14 mouse cellular contexts compared by ENCODE assay signal in genomic region chr4:126749553-126749952, GRCm38 (mm10). TPM values are rescaled to one million over a fixed set of nuclear protein-coding genes. Genes with fewer than 3 reads are reported as not detected.
DNase-seq lines count a peak whose midpoint lies in the region; ATAC-seq and TF ChIP-seq lines count a peak whose summit lies in the region.
"Had no signal": no experiment of that assay in that cellular context is flagged by ENCODE, and none has a peak within 500 bp of the region (broad histone marks: within the 10 kb centered on the region; RNA-seq: fewer than 3 reads in every experiment).

No protein-coding gene starts in this region.

- H3K27ac ChIP-seq in intestine, embryonic 16.5 days (ENCODE audit: low read length) = no peak overlapping the region
- H3K27ac ChIP-seq in intestine, embryonic 15.5 days = no peak overlapping the region
- H3K27ac ChIP-seq in embryonic facial prominence, embryonic 11.5 days (replicated peaks; ENCODE audit: low read depth, low read length) = no peak overlapping the region

- H3K9ac ChIP-seq in intestine, embryonic 16.5 days (ENCODE audit: low read depth, low read length) = peak overlapping the region; percentile 45; the same call in 1 of the 2 replicates
- no peak overlapping the region for H3K9ac ChIP-seq in intestine, embryonic 15.5 days
- peak overlapping the region; percentile 25; the same call in 1 of the 2 replicates for H3K9ac ChIP-seq in embryonic facial prominence, embryonic 11.5 days (replicated peaks; ENCODE audit: low read length)

- H3K4me1 ChIP-seq in intestine, embryonic 16.5 days (ENCODE audit: control insufficient read depth, insufficient read depth, low read length) = peaks cover 29% of the 10 kb centered on the region
- H3K4me1 ChIP-seq in intestine, embryonic 15.5 days (replicated peaks) = peaks cover 32% of the 10 kb centered on the region
- peaks cover 6% of the 10 kb centered on the region; the same call in 1 of the 2 replicates for H3K4me1 ChIP-seq in embryonic facial prominence, embryonic 11.5 days (ENCODE audit: control insufficient read depth, insufficient read depth, low read length)

- no peak for TF ChIP-seq CTCF in C2C12 (IDR thresholded peaks at IDR 0.05; ENCODE audit: control insufficient read depth, insufficient read depth, insufficient read length)

- H3K27me3 ChIP-seq in intestine, embryonic 16.5 days (replicated peaks; ENCODE audit: control insufficient read depth, insufficient read depth, low read length) = no peaks in the 10 kb centered on the region
- H3K27me3 ChIP-seq in intestine, embryonic 15.5 days (replicated peaks) = no peaks in the 10 kb centered on the region
- H3K27me3 ChIP-seq in C2C12 (ENCODE audit: control insufficient read depth, insufficient read depth, insufficient read length) = no peaks in the 10 kb centered on the region
- H3K27me3 ChIP-seq in embryonic facial prominence, embryonic 11.5 days (ENCODE audit: control insufficient read depth, insufficient read depth, low read length) = no peaks in the 10 kb centered on the region
- H3K27me3 ChIP-seq: CH12.LX had no signal

- peaks cover 57% of the 10 kb centered on the region for H3K79me2 ChIP-seq in C2C12 (ENCODE audit: control insufficient read depth, insufficient read depth)

- WGBS in intestine, embryonic 16.5 days = 89% methylated on average over 11 of the region's 11 CpGs
- 90% methylated on average over 11 of the region's 11 CpGs for WGBS in intestine, embryonic 15.5 days
- 89% methylated on average over 11 of the region's 11 CpGs for WGBS in embryonic facial prominence, embryonic 11.5 days

- H3K4me3 ChIP-seq in intestine, embryonic 16.5 days (ENCODE audit: low read length) = no peak overlapping the region
- no peak overlapping the region for H3K4me3 ChIP-seq in intestine, embryonic 15.5 days (replicated peaks)
- no peak overlapping the region for H3K4me3 ChIP-seq in C2C12 (ENCODE audit: insufficient read depth, poor library complexity, severe bottlenecking)
- H3K4me3 ChIP-seq in embryonic facial prominence, embryonic 11.5 days (ENCODE audit: low read depth, low read length) = no peak overlapping the region

- H3K79me3 ChIP-seq in C2C12 (ENCODE audit: low read depth) = peaks cover 19% of the 10 kb centered on the region

- ATAC-seq in intestine, embryonic 16.5 days = no peak
- no peak for ATAC-seq in intestine, embryonic 15.5 days
- no peak for ATAC-seq in embryonic facial prominence, embryonic 11.5 days (replicated peaks; ENCODE audit: insufficient number of reproducible peaks, low FRiP score, low TSS enrichment, low read depth)
- ATAC-seq: lung, postnatal 0 days had no signal

- peak overlapping the region; percentile 26 for H3ac ChIP-seq in C2C12 (ENCODE audit: control insufficient read depth, insufficient read length, low read depth)

- no peak for DNase-seq in embryonic facial prominence, embryonic 11.5 days (ENCODE audit: low spot score)
- peak; percentile 38 to 64 for DNase-seq in left cerebral cortex, postnatal 14 days (ENCODE audit: low spot score in 2 of 2)
- no peak for DNase-seq in yolk sac, embryonic 10.5 days (ENCODE audit: low spot score)
- DNase-seq in urinary bladder, postnatal 36 days (ENCODE audit: low spot score in 2 of 2) = no peak
- DNase-seq in cerebellum, postnatal 4 days (ENCODE audit: low spot score in 2 of 2) = no peak
- DNase-seq: thymus, adult 2 months had no signal

- H3K9me3 ChIP-seq in intestine, embryonic 16.5 days (ENCODE audit: control insufficient read depth, low read length) = no peaks in the 10 kb centered on the region
- no peaks in the 10 kb centered on the region for H3K9me3 ChIP-seq in intestine, embryonic 15.5 days
- H3K9me3 ChIP-seq in embryonic facial prominence, embryonic 11.5 days (replicated peaks; ENCODE audit: control insufficient read depth, low read length) = no peaks in the 10 kb centered on the region

- intact Hi-C loops in left cerebral cortex, postnatal 14 days (cut with DNase I) = loop anchor here (5.0 to 10.0 kb wide), 2 partner anchors 33 to 115 kb away; no protein-coding TSS in a partner anchor

- no peak overlapping the region for H3K4me2 ChIP-seq in intestine, embryonic 16.5 days (ENCODE audit: low read depth, low read length)
- no peak overlapping the region for H3K4me2 ChIP-seq in intestine, embryonic 15.5 days (replicated peaks)
- no peak overlapping the region for H3K4me2 ChIP-seq in embryonic facial prominence, embryonic 11.5 days (ENCODE audit: low read depth, low read length)

- H3K36me3 ChIP-seq in intestine, embryonic 16.5 days (ENCODE audit: control insufficient read depth, insufficient read depth, low read length) = peaks cover 19% of the 10 kb centered on the region
- H3K36me3 ChIP-seq in intestine, embryonic 15.5 days = peaks cover 25% of the 10 kb centered on the region
- peaks cover 44% of the 10 kb centered on the region for H3K36me3 ChIP-seq in C2C12 (ENCODE audit: control insufficient read depth, insufficient read depth)
- H3K36me3 ChIP-seq in embryonic facial prominence, embryonic 11.5 days (replicated peaks; ENCODE audit: control insufficient read depth, insufficient read depth, low read depth, low read length) = peaks cover 13% of the 10 kb centered on the region

TF ChIP-seq in C2C12, 6 proteins besides CTCF, POLR2A, EP300 and RAD21:
- TF ChIP-seq USF1 (IDR thresholded peaks at IDR 0.05; ENCODE audit: low read depth) (no peak), MAX (IDR thresholded peaks at IDR 0.05) (no peak), MYOG (IDR thresholded peaks at IDR 0.05; ENCODE audit: control insufficient read depth, extremely low read depth, insufficient read length) (no peak), CEBPB (IDR thresholded peaks at IDR 0.05; ENCODE audit: low read depth) (no peak), MYOD1 (IDR thresholded peaks at IDR 0.05; ENCODE audit: control insufficient read depth, insufficient read length, low read depth) (no peak), FOSL1 (IDR thresholded peaks at IDR 0.05; ENCODE audit: insufficient read depth, low read length, poor library complexity, severe bottlenecking) (no peak)

RNA-seq across cellular contexts. Expression of gene Ncdn, which starts 3.7 kb away (rescaled TPM):
- polyA plus RNA-seq in intestine, embryonic 16.5 days (2015; fragmentation: Nextera tagmentation; extraction: Ambion mirVana) = 25.6 and 27.4 TPM in 2 replicates
- 27.3 TPM in 2 replicates for polyA plus RNA-seq in intestine, embryonic 15.5 days (2015; fragmentation: Nextera tagmentation; extraction: Ambion mirVana)
- polyA plus RNA-seq in C2C12 (2012; fragmentation: generic; extraction: Trizol) = 42.4 TPM
- polyA plus RNA-seq in embryonic facial prominence, embryonic 11.5 days (2014; fragmentation: Nextera tagmentation; extraction: Ambion mirVana) = 21.2 and 23.3 TPM in 2 replicates
- total RNA-seq in left cerebral cortex, postnatal 14 days (2021) = 100 to 1,000 TPM; 959 to 969 TPM

RNA-seq across cellular contexts. Expression of gene AU040320, which starts 3.8 kb away (rescaled TPM):
- 36.4 and 44.0 TPM in 2 replicates for polyA plus RNA-seq in intestine, embryonic 16.5 days (2015; fragmentation: Nextera tagmentation; extraction: Ambion mirVana)
- 29.3 and 30.4 TPM in 2 replicates for polyA plus RNA-seq in intestine, embryonic 15.5 days (2015; fragmentation: Nextera tagmentation; extraction: Ambion mirVana)
- 20.2 TPM for polyA plus RNA-seq in C2C12 (2012; fragmentation: generic; extraction: Trizol)
- 16.4 and 18.3 TPM in 2 replicates for polyA plus RNA-seq in embryonic facial prominence, embryonic 11.5 days (2014; fragmentation: Nextera tagmentation; extraction: Ambion mirVana)
- 10 to 100 TPM; 53.8 to 55.3 TPM for total RNA-seq in left cerebral cortex, postnatal 14 days (2021)

RNA-seq across cellular contexts. Expression of gene Tfap2e, which starts 13.5 kb away (rescaled TPM):
- not detected in 2 replicates for polyA plus RNA-seq in intestine, embryonic 16.5 days (2015; fragmentation: Nextera tagmentation; extraction: Ambion mirVana)
- polyA plus RNA-seq in intestine, embryonic 15.5 days (2015; fragmentation: Nextera tagmentation; extraction: Ambion mirVana) = not detected in 2 replicates
- polyA plus RNA-seq in C2C12 (2012; fragmentation: generic; extraction: Trizol) = not detected
- polyA plus RNA-seq in embryonic facial prominence, embryonic 11.5 days (2014; fragmentation: Nextera tagmentation; extraction: Ambion mirVana) = not detected in 2 replicates
- not detected for total RNA-seq in left cerebral cortex, postnatal 14 days (2021)
- total RNA-seq: CH12.LX; gastrocnemius, postnatal 10 days; left cerebral cortex, adult 8-10 months had no signal
- polyA plus RNA-seq: heart, postnatal 0 days; lung, postnatal 0 days had no signal

Comparison
In these comparisons a context has a peak if more than half of its experiments do, and no peak if none do; other contexts are left out.
1. DNase-seq: peak in left cerebral cortex, postnatal 14 days (2 of 2); none in embryonic facial prominence, embryonic 11.5 days (single experiment), yolk sac, embryonic 10.5 days (single experiment), urinary bladder, postnatal 36 days (0 of 2) and cerebellum, postnatal 4 days (0 of 2).